Comparison of ENCODE assay signal across 22 mouse cellular contexts in the genomic region with DNA sequence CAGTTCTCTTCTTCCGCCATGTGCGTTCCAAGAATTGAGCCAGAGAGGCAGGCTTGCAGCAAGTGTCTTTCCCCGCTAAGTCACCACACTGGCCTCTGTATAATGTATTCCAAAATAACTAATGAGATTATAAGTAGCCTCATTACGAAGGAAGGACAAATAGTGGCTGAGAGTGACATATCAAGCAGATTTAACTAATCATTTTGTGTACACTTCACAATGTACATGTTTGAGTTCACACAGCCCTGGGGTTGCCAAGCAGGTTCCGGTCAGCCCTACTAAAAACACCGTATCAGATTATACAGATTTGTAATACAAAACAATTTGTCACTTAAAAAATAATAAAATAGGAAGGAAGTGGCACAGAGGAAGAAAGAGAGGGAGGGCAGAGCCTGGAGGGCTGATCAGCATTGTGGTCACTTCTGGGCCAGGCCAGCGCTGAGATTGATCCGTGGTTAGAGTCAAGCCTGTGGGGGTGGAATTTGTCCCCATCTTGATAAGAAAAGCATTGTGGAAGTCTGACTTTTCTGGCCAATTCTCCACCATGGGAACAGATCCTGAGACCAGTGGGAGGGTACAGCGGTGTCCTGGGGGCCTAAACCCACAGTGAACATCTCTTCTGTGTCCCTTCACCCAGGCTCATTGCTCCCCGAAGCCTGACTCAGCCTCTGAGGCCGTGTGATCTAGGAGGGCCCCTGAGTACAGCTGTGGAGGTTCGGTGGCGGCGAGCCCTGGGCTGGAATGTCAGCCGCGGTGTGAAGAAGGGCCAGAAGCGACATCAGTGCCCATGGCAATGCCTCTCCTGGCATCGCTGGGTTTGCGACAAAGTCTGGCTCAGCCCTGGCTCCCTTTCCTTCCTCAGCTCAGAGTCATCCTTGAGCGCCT. TPM values are rescaled to one million over a fixed set of nuclear protein-coding genes. Genes with fewer than 3 reads are reported as not detected.
DNase-seq lines count a peak whose midpoint lies in the region; ATAC-seq and TF ChIP-seq lines count a peak whose summit lies in the region.
"Had no signal": no experiment of that assay in that cellular context is flagged by ENCODE, and none has a peak within 500 bp of the region (broad histone marks: within the 10 kb centered on the region; RNA-seq: fewer than 3 reads in every experiment).

No protein-coding gene starts in this region.

- peak; percentile 8 for DNase-seq in gastrocnemius, adult 18-20 months (ENCODE audit: low spot score)
- no peak for DNase-seq in gastrocnemius, adult 8-10 months (ENCODE audit: low spot score in 2 of 2)
- DNase-seq in 3134 (ENCODE audit: extremely low read depth, insufficient read length, low spot score) (peak; percentile 40), Patski (ENCODE audit: low read depth, low spot score) (no peak)
- no peak for DNase-seq in heart, adult 18-20 months
- DNase-seq in heart, adult 11 months = no peak
- DNase-seq: adrenal gland, adult 8-10 months; cerebellum, adult 11-12 months; forebrain, postnatal 0 days; heart, postnatal 36 days; kidney, adult 8-10 months; kidney, postnatal 10 days had no signal

- peak; percentile 24 for ATAC-seq in Patski
- ATAC-seq in monocyte, adult 5-6 weeks (replicated peaks; ENCODE audit: insufficient number of reproducible peaks, low FRiP score, low TSS enrichment, poor library complexity, severe bottlenecking) = no peak
- ATAC-seq: forebrain, postnatal 0 days; inflammation-experienced regulatory T-cells, adult 6 months; liver, embryonic 12.5 days had no signal

- in situ Hi-C loops in Patski (cut with MboI; ENCODE audit: low pct_unique_long_range_greater_than_20kb) = loop anchor here (10.0 kb wide), 2 partner anchors 305 to 415 kb away; no protein-coding TSS in a partner anchor

- TF ChIP-seq POLR2A in myocyte (IDR thresholded peaks at IDR 0.05; ENCODE audit: insufficient read length, low read depth) = no peak

- no peak overlapping the region for H3ac ChIP-seq in myocyte (ENCODE audit: control insufficient read depth, insufficient read length)

- H3K27me3 ChIP-seq in Patski (no peaks in the 10 kb centered on the region), myocyte (ENCODE audit: control insufficient read depth, insufficient read depth, insufficient read length) (no peaks in the 10 kb centered on the region)
- H3K27me3 ChIP-seq: heart, embryonic 15.5 days had no signal

- no peak for TF ChIP-seq CTCF in Patski (IDR thresholded peaks at IDR 0.05)

- CTCF ChIA-PET in Patski (lab: Charles Lee) = interaction anchor here (1.1 kb wide), 1 partner anchor 13 kb away, joined by 3 read pairs; no protein-coding TSS in a partner anchor

- H3K79me2 ChIP-seq in myocyte (ENCODE audit: control insufficient read depth, insufficient read depth) = no peaks in the 10 kb centered on the region

- H3K4me2 ChIP-seq in myocyte (ENCODE audit: low read depth) = peak overlapping the region; percentile 86
- H3K4me2 ChIP-seq: heart, embryonic 15.5 days; hindbrain, embryonic 14.5 days; liver, embryonic 12.5 days; midbrain, embryonic 12.5 days; neural tube, embryonic 12.5 days had no signal

- peak overlapping the region; percentile 8 for H3K4me3 ChIP-seq in myocyte
- H3K4me3 ChIP-seq: forebrain, embryonic 10.5 days; heart, embryonic 15.5 days; liver, embryonic 12.5 days; midbrain, embryonic 12.5 days; neural tube, embryonic 12.5 days had no signal

- H3K36me3 ChIP-seq in myocyte (ENCODE audit: control insufficient read depth, insufficient read depth) = no peaks in the 10 kb centered on the region
- H3K36me3 ChIP-seq: forebrain, embryonic 10.5 days; heart, embryonic 15.5 days; liver, embryonic 12.5 days; midbrain, embryonic 12.5 days; neural tube, embryonic 12.5 days had no signal

- POLR2A ChIA-PET in Patski (lab: Charles Lee) = interaction anchor here (1.3 kb wide), 1 partner anchor 12 kb away, joined by 3 read pairs; no protein-coding TSS in a partner anchor

TF ChIP-seq in myocyte, 11 proteins besides CTCF, POLR2A, EP300 and RAD21:
- no peak for TF ChIP-seq SRF (IDR thresholded peaks at IDR 0.05; ENCODE audit: control insufficient read depth, insufficient read length, low read depth)
- peak in 1 of 3 experiments; percentile 76 for TF ChIP-seq MYOG (IDR thresholded peaks at IDR 0.05; ENCODE audit: control insufficient read depth in 1 of 3, insufficient read depth in 1 of 3, insufficient read length in 2 of 3, low read depth in 2 of 3)
- TF ChIP-seq MYOD1 (IDR thresholded peaks at IDR 0.05; ENCODE audit: control insufficient read depth in 1 of 3, insufficient read length in 2 of 3, low read depth in 2 of 3) = peak in 1 of 3 experiments; percentile 8
TF ChIP-seq in myocyte: peak in this region for 2.

RNA-seq across cellular contexts. Expression of a gene that starts 21.9 kb away (rescaled TPM):
- 1 to 10 TPM; 6.9 to 7.8 TPM for total RNA-seq in gastrocnemius, adult 18-20 months (2021)
- 10 to 100 TPM in 1 of 4 experiments, 1 to 10 TPM in 3; 5.7 to 10.7 (median 7.7) TPM for total RNA-seq in gastrocnemius, adult 8-10 months (2022)
- 22.1 TPM for polyA plus RNA-seq in Patski (2021)
- polyA plus RNA-seq in myocyte (2012; fragmentation: generic; extraction: Trizol) = 5.4 TPM
- 11.3 to 16.3 TPM (median 15.3 TPM) in 3 replicates for total RNA-seq in monocyte, adult 5-6 weeks (2017)
- 10 to 100 TPM; 11.9 to 13.2 TPM for total RNA-seq in heart, adult 18-20 months (2021)
- total RNA-seq: CH12.LX had no signal

Comparison
In these comparisons a context has a peak if more than half of its experiments do, and no peak if none do; other contexts are left out.
1. DNase-seq: peak in gastrocnemius, adult 18-20 months (single experiment) and 3134 (single experiment); none in gastrocnemius, adult 8-10 months (0 of 2), Patski (single experiment), heart, adult 18-20 months (0 of 2) and heart, adult 11 months (single experiment).